Mouse (Mus musculus): ENCODE data around the gene Map3k7cl.
A peak's percentile ranks its signal among the peaks of the same experiment; 100 is the strongest.

Map3k7cl gene

DNA sequence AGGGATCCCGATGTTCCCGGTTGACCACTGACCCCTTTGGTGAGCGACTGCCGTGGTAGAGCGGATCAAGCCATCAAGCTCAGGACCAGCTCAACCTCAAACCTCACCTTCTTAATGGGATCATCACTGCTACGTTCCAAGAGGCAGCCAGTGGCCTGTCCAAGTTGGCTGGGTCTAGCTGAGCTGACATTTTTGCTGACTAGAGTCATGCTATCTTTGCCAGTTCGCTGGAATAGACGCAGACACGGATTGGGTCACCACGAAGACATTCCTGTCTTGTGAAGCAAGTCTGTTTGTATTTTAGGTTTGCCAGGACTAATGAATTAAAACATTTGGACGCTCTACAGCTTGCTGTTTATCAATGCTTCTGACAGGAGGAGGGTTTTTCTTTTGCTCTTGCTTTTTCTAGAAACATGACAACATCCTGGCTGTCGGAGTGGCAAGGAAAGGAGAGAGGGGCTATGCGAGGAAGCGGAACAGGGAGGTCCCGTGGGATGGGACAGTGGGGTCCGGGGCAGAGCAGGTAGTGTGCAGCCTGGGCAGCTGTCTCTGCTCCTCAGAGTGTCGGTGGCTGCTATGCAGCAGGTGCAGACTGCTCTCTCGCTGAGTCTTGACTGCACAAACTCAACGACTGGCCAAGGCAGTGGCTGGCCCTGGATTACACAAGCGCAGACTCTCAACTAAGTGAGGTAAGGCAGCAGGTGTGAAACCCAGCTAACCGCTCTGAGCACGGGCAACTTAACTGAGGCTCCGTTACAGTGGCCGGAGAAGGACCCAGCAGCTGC is at the start of gene Map3k7cl:
TSS of gene Map3k7cl (plus strand) at position 424 of the 785 bp plus-strand sequence.
- no peak for DNase-seq (ENCODE audit: low read depth, low spot score)

DNA sequence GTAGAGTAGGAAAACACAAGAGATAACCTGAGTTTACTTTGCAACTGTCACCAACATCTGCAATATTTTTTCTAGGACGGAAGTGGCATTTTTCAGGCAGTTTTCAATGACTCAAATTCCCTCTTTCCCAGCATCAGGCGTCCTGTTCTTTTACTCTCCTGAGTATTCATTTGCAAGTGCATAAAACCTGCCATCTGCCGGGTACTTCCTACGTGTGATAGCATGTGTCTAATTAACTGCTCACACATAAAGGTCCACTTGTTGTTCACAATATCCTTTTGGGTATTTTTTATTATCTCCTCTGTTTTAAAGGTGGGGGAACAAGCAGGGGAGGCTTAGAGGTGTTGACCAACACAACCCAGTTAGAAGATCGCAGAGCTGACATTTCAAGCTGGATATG is 41.4 kb upstream of the Map3k7cl start:
- no peak for DNase-seq (ENCODE audit: low read depth, low spot score)

DNA sequence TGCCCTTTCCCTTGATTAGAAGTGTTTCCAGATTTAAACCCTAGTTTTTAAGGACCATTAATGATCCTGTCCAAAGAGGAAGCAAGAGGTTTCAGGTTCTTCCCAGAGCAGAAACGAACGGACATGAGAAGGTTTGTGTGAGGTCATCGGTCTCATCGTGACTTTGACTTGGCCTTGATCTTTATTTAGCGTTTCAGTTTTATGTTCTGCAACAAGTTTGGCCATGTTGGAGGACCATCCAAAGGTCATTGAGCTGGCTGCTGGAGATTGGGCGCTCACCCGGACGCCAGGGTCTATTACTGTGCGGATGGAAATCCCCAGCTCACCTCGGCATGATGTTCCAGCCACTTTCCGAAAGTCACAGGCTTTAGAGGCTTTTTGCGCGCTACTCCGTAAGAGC is 40.8 kb upstream of the Map3k7cl start:
- DNase-seq (ENCODE audit: low read depth, low spot score): no peak

DNA sequence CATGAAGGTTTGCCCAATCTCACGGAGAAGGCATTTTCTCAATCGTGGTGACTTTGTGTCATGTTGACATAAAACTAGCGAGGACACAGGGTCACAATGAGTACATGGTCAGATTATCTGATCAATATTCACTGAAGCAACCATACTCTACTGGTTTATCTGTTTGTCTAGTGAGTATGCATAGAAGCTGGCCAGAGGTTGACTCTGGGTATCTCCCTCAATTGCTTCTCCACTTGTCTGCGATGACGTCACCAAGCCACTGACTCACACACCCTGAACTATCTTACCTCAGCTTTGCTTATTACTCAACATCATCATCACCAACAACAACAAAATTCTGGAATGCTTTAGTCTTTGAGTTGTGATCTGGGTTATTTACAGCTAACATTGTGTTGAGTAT is 28.9 kb upstream of the Map3k7cl start:
- DNase-seq (ENCODE audit: low read depth, low spot score): no peak

DNA sequence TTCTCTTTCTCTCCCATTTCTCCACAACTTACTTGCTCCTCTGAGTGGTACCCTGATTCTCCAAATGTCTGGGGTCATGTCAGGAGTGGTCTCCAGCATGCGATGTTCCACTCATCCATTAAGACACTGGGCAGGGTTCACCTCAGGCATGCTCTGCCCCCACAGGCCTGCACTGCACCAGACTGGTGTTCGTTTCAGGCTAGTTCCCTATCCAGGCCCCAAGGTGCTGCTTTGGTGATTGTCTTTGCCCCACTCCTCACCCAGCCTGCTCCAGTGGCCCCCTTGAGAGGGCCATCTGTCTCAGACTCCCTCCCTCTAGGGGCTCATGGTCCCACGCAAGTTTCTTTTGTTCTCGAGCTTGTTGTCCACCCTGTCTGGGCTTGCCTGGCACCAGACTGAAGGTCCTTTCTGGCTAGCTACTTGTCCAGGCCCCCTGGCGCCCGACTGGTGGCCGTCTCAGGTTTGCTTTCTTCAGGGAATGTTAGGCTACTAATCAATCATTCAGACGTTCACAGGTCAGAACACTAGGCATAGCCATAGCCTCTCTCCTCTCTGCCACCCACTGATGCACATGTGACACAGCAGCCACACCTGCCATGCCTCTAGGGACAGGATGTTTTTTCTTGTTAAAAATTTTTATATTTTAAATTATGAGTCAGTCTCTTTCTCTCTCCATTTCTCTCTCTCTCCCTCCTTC is 25.4 kb upstream of the Map3k7cl start:
- DNase-seq (ENCODE audit: low read depth, low spot score): no peak

DNA sequence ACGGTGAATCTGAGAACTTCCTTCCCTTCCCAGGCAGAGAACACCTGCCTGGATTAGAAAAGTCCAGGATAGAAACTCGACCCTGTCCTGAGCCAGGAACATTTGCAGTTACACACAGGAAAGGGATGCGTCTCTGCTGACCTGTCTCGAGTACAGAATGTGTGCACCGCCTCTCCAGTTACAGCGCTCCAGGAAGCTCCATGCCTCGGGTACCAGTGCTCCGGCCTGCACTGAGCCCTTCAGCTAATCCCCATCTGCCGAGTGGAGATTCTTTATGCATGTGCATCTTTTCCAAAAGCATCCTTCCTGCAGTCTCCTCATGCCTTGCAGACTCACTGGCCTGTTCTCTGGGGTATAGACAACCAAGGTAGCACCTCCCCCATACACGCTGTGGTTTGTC is 24.4 kb upstream of the Map3k7cl start:
- DNase-seq (ENCODE audit: low read depth, low spot score): no peak

DNA sequence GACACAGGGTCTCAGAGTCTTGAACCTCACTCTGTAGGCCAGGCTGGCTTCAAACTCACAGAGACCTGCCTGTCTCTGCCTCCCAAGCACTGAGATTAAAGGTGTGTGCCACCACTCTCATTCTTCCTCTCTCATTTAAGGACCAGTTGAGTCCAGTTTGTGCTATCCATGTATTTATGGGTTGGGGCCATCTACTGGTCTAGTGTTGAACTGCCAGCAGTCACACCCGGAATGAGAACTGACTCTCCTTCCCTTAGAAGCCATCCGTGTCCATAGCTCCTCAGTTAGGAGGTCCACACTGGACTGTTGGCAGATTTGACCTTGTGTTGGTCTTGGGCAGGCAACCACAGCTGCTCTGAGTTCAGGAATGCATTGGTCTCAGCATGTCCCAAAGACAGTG is 4.8 kb upstream of the Map3k7cl start:
- peak; percentile 14 for DNase-seq (ENCODE audit: low read depth, low spot score)

DNA sequence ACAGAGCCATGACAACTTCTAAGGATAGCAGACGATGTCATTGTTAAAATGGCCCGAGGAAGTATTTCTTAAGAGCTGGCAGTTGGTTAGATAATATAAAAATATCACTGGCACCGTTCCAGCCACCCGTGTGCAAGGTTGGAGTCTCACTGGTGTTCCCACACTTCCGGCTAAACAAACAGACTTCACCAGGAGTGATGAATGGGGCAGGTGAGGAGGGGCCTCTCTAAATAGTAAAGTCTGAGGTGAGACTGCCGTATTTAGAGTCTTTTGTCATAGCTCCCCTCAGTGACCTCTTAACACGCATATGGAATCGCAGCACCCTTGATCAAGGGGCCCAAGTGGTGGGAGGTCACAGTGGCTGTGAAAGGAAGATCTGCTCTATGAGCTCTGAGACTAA is 3.2 kb downstream of the Map3k7cl start:
- no peak for DNase-seq (ENCODE audit: low read depth, low spot score)

DNA sequence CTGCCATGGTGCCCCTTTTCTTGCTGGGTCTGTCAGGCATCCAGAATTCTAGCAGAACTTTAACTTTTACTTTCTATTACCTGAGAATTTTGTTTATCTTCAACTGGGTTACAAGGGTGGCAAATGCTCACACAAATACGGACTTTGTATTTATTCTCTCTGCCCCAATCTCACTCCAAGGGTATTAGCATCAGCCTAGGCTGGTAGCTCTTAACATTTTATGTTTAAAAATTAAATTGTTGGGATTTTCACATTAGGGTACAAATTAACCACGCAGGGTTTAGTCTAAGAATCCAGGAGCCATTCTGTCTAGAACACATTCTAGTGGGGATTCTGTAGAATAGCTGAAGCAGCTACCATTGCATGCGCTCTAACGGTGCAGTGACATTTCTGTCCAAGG is 8.4 kb downstream of the Map3k7cl start:
- no peak for DNase-seq (ENCODE audit: low read depth, low spot score)

DNA sequence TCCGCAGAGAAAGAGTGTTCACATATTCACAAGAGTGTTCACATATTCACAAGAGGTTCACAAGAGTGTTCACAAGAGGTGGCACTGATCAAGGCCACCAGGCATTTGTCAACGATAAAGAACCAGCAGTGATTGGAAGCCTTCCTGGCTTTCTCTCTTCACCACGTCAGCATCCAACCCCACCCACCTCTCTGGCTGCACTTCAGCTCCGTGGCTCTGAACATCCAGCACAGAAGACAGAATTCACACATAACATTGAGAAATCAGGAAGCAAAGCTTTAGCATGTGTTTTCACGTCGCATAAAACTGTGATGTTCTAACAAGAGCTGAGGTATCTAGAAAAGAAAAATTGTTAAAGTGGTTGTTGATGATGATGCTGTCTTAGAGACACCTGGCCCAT is 10.4 kb downstream of the Map3k7cl start:
- DNase-seq (ENCODE audit: low read depth, low spot score): no peak

DNA sequence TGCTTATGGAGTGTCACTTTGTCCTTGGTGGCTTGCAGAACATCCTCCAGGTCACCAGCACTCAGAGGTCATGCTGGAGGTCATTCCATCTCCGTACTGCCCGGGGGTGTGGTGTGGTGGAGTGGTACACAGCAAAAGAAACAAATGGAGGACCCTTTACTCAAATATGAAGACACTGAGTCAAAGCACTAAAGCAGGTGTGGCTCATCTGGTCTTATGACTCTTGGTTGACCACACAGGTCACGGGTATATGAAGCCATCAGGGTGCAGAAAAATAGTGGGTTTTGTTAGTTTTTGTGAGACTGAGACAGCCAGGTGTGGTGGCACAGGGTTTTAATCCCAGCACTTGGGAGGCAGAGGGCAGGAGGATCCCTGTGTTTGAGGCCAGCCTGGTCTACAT is 11.4 kb downstream of the Map3k7cl start:
- DNase-seq (ENCODE audit: low read depth, low spot score): no peak

DNA sequence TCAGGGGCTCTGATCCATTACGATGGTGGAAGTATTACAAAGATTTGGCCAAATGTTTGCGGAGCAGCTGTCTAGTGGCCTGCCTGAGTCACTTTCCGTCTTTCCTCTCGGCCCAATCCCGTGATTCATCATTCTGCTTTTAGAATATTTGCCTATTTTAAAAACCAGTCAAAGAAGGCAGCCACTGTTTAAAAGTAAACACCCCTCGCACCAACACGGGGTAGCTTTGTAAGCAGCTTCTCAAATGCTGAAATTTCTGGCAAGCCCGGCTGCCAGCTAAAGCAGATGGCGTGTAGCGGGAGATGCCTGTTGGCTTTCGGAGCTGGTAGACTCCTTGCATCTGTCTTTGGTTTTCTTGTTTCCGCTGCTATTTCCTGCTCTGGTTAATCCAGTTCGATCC is 14.4 kb downstream of the Map3k7cl start:
- DNase-seq (ENCODE audit: low read depth, low spot score): no peak

DNA sequence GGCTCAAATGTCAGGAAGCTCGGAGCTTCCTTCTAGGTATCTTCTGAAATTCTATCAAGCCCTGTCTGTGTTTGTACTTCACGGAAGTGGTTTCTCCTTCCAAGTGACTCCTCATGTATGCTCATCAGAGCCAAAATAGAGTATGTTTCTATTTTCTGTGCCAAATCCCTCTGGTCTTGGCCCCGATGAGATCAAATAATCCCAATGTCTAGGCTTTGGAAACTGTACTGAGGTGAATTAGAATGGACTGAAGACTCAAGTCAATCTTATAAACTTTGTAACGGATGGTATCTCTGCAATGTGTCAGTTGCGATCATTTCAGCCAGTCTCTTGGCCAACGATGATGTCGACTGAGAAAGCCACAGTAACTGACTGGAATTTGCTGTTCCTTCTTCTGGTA is 15.1 kb downstream of the Map3k7cl start:
- no peak for DNase-seq (ENCODE audit: low read depth, low spot score)

DNA sequence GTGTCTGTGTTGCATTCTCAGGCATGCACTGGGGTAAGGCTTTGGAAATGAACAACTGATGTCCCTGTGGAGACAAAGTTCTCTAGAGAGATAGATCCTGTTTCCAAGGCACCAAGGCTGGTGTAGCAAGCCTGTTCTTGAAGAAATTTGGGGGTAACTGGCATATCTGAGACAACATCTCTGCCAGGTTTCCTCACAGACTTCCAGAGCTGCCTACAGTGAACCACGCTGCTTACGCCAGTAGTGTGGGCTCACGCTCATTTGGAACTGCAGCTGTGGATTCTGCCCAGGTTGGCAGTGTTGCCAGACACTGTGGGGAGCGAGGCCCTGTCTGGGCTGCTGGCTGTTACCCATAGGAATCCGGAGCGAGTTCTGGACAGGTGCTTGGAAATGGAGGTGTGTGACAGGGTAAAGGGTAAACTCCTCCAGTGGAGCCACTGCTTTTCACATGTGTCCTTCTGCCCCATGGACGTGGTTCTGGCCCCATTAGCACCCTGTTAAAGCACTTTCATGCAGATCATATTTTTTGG is 16.5 kb downstream of the Map3k7cl start:
- DNase-seq (ENCODE audit: low read depth, low spot score): no peak

DNA sequence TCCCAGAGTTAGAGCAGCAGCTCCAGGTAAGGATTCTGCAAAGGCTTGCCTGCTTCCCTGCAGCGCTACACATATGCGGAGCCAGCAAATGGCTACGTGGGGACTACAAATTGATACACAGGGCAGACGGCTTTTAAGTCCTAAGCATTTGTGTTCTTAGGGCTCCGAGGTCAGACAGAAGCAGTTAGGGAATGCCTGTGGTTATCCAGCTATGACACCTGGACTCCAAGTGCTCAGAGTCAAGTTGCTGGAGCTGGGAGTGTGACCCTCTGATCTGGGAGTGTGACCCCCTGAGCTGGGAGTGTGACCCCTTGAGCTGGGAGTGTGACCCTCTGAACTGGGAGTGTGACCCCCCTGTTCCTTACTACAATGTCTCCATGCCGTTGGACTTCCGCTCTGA is 17.2 kb downstream of the Map3k7cl start:
- no peak for DNase-seq (ENCODE audit: low read depth, low spot score)

DNA sequence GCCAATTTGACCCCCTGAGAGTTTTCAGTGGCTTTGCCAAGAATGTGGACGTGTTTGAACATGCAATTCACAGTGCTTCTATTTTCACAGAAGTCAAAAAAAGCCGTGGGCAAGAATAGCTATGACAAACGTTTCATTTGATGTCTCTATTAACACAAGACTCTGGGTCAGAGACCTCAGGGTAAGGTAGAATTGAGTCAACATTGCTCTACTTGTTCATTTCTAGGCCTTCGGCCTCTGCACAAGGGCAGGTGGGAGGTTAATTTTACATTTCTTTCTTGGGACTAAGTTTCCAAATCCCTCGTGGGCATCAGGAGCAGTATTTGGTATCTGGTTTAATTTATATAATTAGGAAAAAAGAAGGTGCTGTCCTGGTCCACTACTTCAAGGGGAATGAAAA is 20.3 kb downstream of the Map3k7cl start:
- DNase-seq (ENCODE audit: low read depth, low spot score): no peak

DNA sequence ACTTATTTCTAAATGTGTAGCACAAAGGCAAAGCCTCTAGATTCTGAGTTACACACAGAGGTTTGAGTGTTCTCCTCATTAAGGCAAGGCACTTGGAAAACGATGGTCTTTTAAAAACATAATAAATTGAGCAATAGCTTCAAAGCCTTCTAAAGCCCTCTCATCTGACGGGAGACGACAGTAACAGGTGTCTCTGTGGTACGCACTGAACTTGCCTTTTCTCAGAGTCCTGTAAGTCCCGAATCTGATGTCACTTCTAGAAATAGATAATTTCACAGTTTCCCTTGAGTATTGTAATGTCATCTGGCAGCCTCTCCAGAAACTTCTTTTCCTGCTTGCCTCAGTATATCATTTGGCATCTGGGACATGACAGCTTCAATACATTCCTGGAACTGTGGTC is 21.0 kb downstream of the Map3k7cl start:
- DNase-seq (ENCODE audit: low read depth, low spot score): no peak

DNA sequence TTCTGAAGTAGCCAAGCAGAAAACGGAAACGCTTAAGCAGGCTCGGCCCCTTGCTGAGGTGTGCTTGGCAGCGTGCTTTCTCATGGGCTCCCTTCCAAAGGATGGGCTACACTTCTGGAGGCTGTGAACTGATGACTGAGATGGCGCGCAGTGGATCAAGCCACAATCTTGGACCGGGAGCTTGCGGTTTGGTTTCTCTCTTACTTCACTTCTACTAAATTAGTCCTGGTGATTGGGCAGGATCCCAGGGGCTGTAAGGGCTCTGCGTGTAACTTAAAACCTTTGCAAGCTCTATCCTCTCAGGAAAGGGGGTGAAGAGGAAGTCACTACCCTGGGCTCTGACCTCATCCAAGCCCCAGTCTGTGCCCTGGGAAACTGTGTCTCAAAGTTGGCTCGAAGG is 22.5 kb downstream of the Map3k7cl start:
- no peak for DNase-seq (ENCODE audit: low read depth, low spot score)

DNA sequence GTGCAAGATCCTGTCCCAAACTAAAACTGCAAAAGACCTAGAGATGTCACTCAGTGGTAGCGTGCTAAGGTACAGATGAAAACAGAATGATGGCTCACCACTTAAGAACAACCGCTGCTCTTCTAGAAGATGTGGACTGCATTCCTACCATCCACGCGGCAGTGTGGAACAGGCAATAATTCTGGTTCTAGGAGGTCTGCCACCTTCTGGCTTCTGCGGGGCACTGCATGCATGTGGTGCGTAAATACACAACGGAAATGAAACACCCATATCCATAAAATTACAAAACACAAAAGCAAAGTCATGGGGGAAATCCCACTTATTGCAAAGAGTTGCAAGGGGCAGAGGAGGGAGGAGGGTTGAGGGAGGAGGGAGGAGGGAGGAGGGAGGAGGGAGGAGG is 25.8 kb downstream of the Map3k7cl start:
- DNase-seq (ENCODE audit: low read depth, low spot score): no peak

DNA sequence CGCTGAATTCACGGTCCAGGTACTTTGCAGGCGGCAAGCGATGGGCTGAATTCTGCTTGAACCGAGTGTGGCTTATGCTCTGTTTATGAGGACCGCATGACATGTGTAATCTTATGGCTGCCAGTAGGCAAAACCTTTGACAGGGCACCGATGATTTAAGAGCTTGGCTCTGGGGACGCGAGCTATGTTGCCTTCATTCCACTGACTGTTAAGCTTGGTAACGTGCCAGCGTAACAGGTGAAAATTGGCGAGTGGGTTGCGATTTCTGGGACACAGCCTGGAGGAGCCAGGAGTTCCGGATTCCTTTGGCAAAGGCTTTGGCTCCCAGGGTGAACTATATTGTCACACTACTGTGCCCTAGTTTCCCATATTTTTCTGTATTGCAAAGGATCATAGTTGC is 26.3 kb downstream of the Map3k7cl start:
- DNase-seq (ENCODE audit: low read depth, low spot score): no peak

DNA sequence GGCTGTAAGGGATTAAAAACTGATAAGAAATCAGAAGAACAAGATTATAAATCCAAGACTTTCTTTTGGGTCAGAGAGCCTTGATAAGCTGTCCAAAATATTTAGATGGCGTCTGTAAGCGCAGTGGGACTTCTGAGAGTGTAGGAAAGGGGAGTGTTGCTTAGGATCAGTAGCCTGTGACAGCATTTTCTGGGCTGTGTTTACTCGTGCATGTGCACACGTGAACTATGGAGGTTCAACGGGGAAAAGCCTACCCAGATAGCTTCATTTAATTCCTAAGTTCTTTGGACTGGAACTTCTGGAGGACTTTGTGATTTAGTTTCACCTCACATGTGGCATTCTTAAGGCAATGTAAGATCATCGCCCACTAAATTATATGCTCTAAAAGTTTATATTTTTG is 29.6 kb downstream of the Map3k7cl start:
- no peak for DNase-seq (ENCODE audit: low read depth, low spot score)

DNA sequence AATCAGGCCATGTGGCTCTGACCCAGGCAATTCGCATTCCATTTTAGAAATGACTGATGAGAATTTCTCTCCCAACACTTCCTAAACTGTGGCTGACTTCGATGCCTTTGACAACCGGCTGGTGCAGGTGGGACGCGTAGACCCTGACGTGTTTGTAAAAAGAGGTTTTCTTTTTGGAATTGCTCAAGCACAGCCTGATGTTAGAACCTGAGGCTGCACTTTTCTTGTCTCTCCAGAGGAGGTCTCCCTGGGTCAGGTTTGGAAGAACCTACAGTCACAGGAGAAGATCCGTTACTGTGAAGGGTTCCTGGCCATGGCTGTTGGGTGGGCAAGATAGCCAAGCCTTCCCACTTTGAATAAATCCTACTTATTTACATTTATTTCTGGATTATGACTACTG is 31.5 kb downstream of the Map3k7cl start:
- no peak for DNase-seq (ENCODE audit: low read depth, low spot score)
